Mouse (Mus musculus) CH12.LX (cell line): ENCODE results near the gene Fbxw8. TPM values are rescaled to one million over a fixed set of nuclear protein-coding genes. Genes with fewer than 3 reads are reported as not detected.

Source experiments
- DNase-seq: peaks from one replicate; pipeline ENCODE4 v3.0.0-alpha.2; 2013; ENCODE audit errors: extremely low read depth
- H3K27ac ChIP-seq: 2 replicates; pipeline ENCODE4 v1.5.1; 2012; ENCODE audit warnings: low read depth, mild to moderate bottlenecking, control low read depth, moderate library complexity; ENCODE audit not compliant: insufficient read depth
- H3K27me3 ChIP-seq: replicated peaks from 2 replicates; pipeline ENCODE3; 2012; ENCODE audit warnings: inconsistent platforms
- H3K36me3 ChIP-seq, 2 experiments: replicated peaks in 1 of 2; 2 replicates each; pipeline versions ENCODE3 to v1.6.1; 2012; ENCODE audit warnings: inconsistent platforms in 1 of 2, low read length in 1 of 2, mild to moderate bottlenecking in 1 of 2, mixed read lengths in 1 of 2, moderate library complexity in 1 of 2; ENCODE audit not compliant: control insufficient read depth in 1 of 2, insufficient read depth in 1 of 2
- H3K4me1 ChIP-seq, 2 experiments: 2 replicates each; pipeline ENCODE4 v1.6.1; 2012; ENCODE audit warnings: inconsistent platforms in 1 of 2, moderate library complexity in 1 of 2; ENCODE audit not compliant: insufficient read depth in 2 of 2, control insufficient read depth in 1 of 2
- H3K4me2 ChIP-seq: 2 replicates; pipeline ENCODE4 v1.6.1; 2012; ENCODE audit warnings: low read depth, mild to moderate bottlenecking, control low read depth; ENCODE audit not compliant: poor library complexity, insufficient read depth, severe bottlenecking
- H3K4me3 ChIP-seq, 3 experiments: fragments of 150-350 bp in 1 of 3; sonication (generic) in 1 of 3; replicated peaks in 1 of 3; 2 replicates each; pipeline versions ENCODE3 to v1.5.1; 2011 to 2012; ENCODE audit warnings: low read depth in 2 of 3, low read length in 2 of 3, mild to moderate bottlenecking in 2 of 3, moderate library complexity in 2 of 3, control low read depth in 1 of 3, improper control_type of control experiment in 1 of 3, inconsistent platforms in 1 of 3, mixed read lengths in 1 of 3; ENCODE audit not compliant: poor library complexity in 1 of 3
- H3K79me2 ChIP-seq: replicated peaks from 2 replicates; pipeline ENCODE4 v1.6.1; 2012; ENCODE audit warnings: mild to moderate bottlenecking, moderate library complexity; ENCODE audit not compliant: control insufficient read depth, poor library complexity, insufficient read depth, severe bottlenecking; ENCODE audit errors: extremely low read depth
- H3K9ac ChIP-seq: 2 replicates; pipeline ENCODE4 v1.6.1; 2012; ENCODE audit warnings: low read depth, mild to moderate bottlenecking, control low read depth, moderate library complexity; ENCODE audit not compliant: insufficient read depth
- H3K9me3 ChIP-seq: replicated peaks from 2 replicates; pipeline ENCODE3; 2012; ENCODE audit warnings: low read length, inconsistent platforms, mixed read lengths
- E2F4 ChIP-seq: IDR thresholded peaks from 2 replicates; pipeline ENCODE4 v1.6.1; 2011; ENCODE audit warnings: low read depth, low read length, improper control_type of control experiment; ENCODE audit not compliant: insufficient replicate concordance
- ELF1 ChIP-seq: IDR thresholded peaks from 2 replicates; pipeline ENCODE4 v1.6.1; 2014; ENCODE audit warnings: low read depth, mild to moderate bottlenecking, inconsistent platforms, low read length, improper control_type of control experiment
- GABPA ChIP-seq: IDR thresholded peaks from 2 replicates; pipeline ENCODE4 v1.6.1; 2012; ENCODE audit warnings: low read depth, low read length, improper control_type of control experiment, inconsistent platforms; ENCODE audit not compliant: insufficient replicate concordance
- JUND ChIP-seq: conservative IDR thresholded peaks from 2 replicates; pipeline ENCODE4 v1.6.1; 2011; ENCODE audit warnings: low read depth, low read length, improper control_type of control experiment
- MEF2A ChIP-seq: IDR thresholded peaks from 2 replicates; pipeline ENCODE4 v1.6.1; 2014; ENCODE audit warnings: low read depth, mild to moderate bottlenecking, inconsistent platforms, low read length, improper control_type of control experiment, borderline replicate concordance
- TBP ChIP-seq: conservative IDR thresholded peaks from 2 replicates; pipeline ENCODE4 v1.6.1; 2011; ENCODE audit warnings: low read depth, low read length, improper control_type of control experiment
- ZMIZ1 ChIP-seq: IDR thresholded peaks from 2 replicates; pipeline ENCODE4 v1.6.1; 2012; ENCODE audit warnings: low read depth, mild to moderate bottlenecking, inconsistent platforms, low read length, improper control_type of control experiment
- dilution Hi-C: fragments of 300-500 bp; cut with MboI; formaldehyde crosslinking; loops from 2 replicates; pipeline ENCODE4 v1.14.3; 2020; ENCODE audit warnings: low sequenced_read_pairs; ENCODE audit not compliant: extremely low pct_unique_long_range_greater_than_20kb, extremely low pct_ligation_motif_present
- in situ Hi-C: fragments of 300-500 bp; cut with MboI; formaldehyde crosslinking; loops from 3 replicates; pipeline ENCODE4 v1.14.3; 2019; ENCODE audit warnings: low sequenced_read_pairs, low pct_ligation_motif_present, low pct_unique_long_range_greater_than_20kb, mixed read lengths
- polyA plus RNA-seq: library from polyadenylated mRNA; unstranded; fragments of >175 nt; gene quantifications from 2 replicates; pipeline ENCODE4 v1.2.1, GENCODE M21; 2012; ENCODE audit warnings: low read depth; ENCODE audit not compliant: insufficient read length
- total RNA-seq, 2 experiments: library from RNA; depleted of rRNA; stranded (reverse); fragments of 300-350 nt in 1 of 2; fragments of >200 nt in 1 of 2; gene quantifications; 2 replicates each; pipeline ENCODE4 v1.2.3; 2012 to 2014

Fbxw8 gene
- total and polyA plus RNA-seq, 3 experiments: 41.7 to 50.9 (median 47.3) TPM

GRCm38 (mm10) chr5:118015669-118016068, 139.6 kb downstream of the Fbxw8 start:
- in situ Hi-C loops: no loop called here
- no peaks in the 10 kb centered on the region for H3K4me1 ChIP-seq
- dilution Hi-C loops: no loop called here
- H3K9ac ChIP-seq: no peak overlapping the region
- DNase-seq: no peak
- TF ChIP-seq MEF2A: no peak
- H3K4me3 ChIP-seq: no peak overlapping the region
- peaks cover 0 to 10% of the 10 kb centered on the region in 2 experiments for H3K36me3 ChIP-seq
- H3K4me2 ChIP-seq: no peak overlapping the region
- peaks cover 7% of the 10 kb centered on the region for H3K27me3 ChIP-seq
- no peaks in the 10 kb centered on the region for H3K9me3 ChIP-seq
- H3K79me2 ChIP-seq: no peaks in the 10 kb centered on the region
- no peak overlapping the region for H3K27ac ChIP-seq

- H3K9ac ChIP-seq: no peak overlapping the region
Observed at GRCm38 (mm10) chr5:118015028-118015427, 140.2 kb downstream of the Fbxw8 start.

More at GRCm38 (mm10) chr5:118015028-118015427, 140.2 kb downstream of the Fbxw8 start:
- Histone ChIP-seq H3K4me1 (no peaks in the 10 kb centered on the region), H3K9me3 (no peaks in the 10 kb centered on the region), H3K27me3 (peaks cover 7% of the 10 kb centered on the region), H3K79me2 (no peaks in the 10 kb centered on the region), H3K36me3 (peaks cover 5 to 16% of the 10 kb centered on the region in 2 experiments), H3K4me2 (no peak overlapping the region), H3K4me3 (no peak overlapping the region), H3K27ac (no peak overlapping the region)
- DNase-seq: no peak
- in situ Hi-C loops: no loop called here
- dilution Hi-C loops: no loop called here
- TF ChIP-seq E2F4: no peak
- no peak for TF ChIP-seq TBP
- no peak for TF ChIP-seq ZMIZ1
- no peak for TF ChIP-seq JUND
- no peak for TF ChIP-seq ELF1
- no peak for TF ChIP-seq GABPA

Other genes starting within 250 kb of the Fbxw8 start
- 13.5 and 13.7 TPM in 2 replicates for gene Fbxo21, start 178.7 kb downstream of the Fbxw8 start, total RNA-seq (2012; rRNA removed)
- gene Fbxo21, start 178.7 kb downstream of the Fbxw8 start, total RNA-seq (2014; rRNA removed): 9.9 and 10.7 TPM in 2 replicates
- gene Fbxo21, start 178.7 kb downstream of the Fbxw8 start, polyA plus RNA-seq: 19.3 and 24.1 TPM in 2 replicates
- 0.13 and 0.34 TPM in 2 replicates for gene Tesc, start 127.7 kb downstream of the Fbxw8 start, total RNA-seq (2012; rRNA removed)
- 1.3 TPM in 1 of 2 replicates, not detected in the other for gene Tesc, start 127.7 kb downstream of the Fbxw8 start, total RNA-seq (2014; rRNA removed)
- gene Tesc, start 127.7 kb downstream of the Fbxw8 start, polyA plus RNA-seq: 0.80 and 0.90 TPM in 2 replicates
- gene Hrk, start 9.2 kb upstream of the Fbxw8 start, total RNA-seq (2012; rRNA removed): not detected in 2 replicates
- not detected in 2 replicates for gene Hrk, start 9.2 kb upstream of the Fbxw8 start, total RNA-seq (2014; rRNA removed)
- gene Hrk, start 9.2 kb upstream of the Fbxw8 start, polyA plus RNA-seq: not detected in 2 replicates
- gene Rnft2, start 89.7 kb upstream of the Fbxw8 start, total RNA-seq (2012; rRNA removed): 2.6 and 3.4 TPM in 2 replicates
- gene Rnft2, start 89.7 kb upstream of the Fbxw8 start, total RNA-seq (2014; rRNA removed): 0.74 and 1.6 TPM in 2 replicates
- 4.2 and 5.1 TPM in 2 replicates for gene Rnft2, start 89.7 kb upstream of the Fbxw8 start, polyA plus RNA-seq
- gene 2410131K14Rik, start 89.8 kb upstream of the Fbxw8 start, total RNA-seq (2012; rRNA removed): 9.7 and 9.8 TPM in 2 replicates
- gene 2410131K14Rik, start 89.8 kb upstream of the Fbxw8 start, total RNA-seq (2014; rRNA removed): 6.9 and 7.8 TPM in 2 replicates
- gene 2410131K14Rik, start 89.8 kb upstream of the Fbxw8 start, polyA plus RNA-seq: 8.9 and 9.2 TPM in 2 replicates